Mouse (Mus musculus) activated CD4-positive, CD25-positive, alpha-beta regulatory T cell, adult 4 months (primary cell): ENCODE data around the gene Bcap31. TPM values are rescaled to one million over a fixed set of nuclear protein-coding genes. Genes with fewer than 3 reads are reported as not detected.
"Not testable (repeated sequence)": the region's sequence is repeated elsewhere in the genome, so short reads cannot be mapped to it uniquely, and the experiment has no call there.

Experiments
- ATAC-seq: one replicate; pipeline ENCODE4 v1.8.0; 2017
- polyA plus RNA-seq, 2 experiments: library from polyadenylated mRNA; unstranded; fragments of 100-300 nt; shearing (Covaris generic); gene quantifications; one replicate each; pipeline ENCODE4 v1.2.1; 2017

Gene Bcap31
- polyA plus RNA-seq = 100 to 1,000 TPM; 270 to 336 TPM

GRCm38 (mm10) chrX:73716109-73716661 is at the start of gene Bcap31, which contains the start of gene Abcd1:
Gene Bcap31, minus strand, starts transcription at chrX:73716175.
Gene Abcd1, plus strand, starts transcription at chrX:73716597.
- ATAC-seq = peak; percentile 86

- ATAC-seq = no peak
These were observed 49.3 kb upstream of the Bcap31 start for GRCm38 (mm10) chrX:73765311-73765710.

DNA sequence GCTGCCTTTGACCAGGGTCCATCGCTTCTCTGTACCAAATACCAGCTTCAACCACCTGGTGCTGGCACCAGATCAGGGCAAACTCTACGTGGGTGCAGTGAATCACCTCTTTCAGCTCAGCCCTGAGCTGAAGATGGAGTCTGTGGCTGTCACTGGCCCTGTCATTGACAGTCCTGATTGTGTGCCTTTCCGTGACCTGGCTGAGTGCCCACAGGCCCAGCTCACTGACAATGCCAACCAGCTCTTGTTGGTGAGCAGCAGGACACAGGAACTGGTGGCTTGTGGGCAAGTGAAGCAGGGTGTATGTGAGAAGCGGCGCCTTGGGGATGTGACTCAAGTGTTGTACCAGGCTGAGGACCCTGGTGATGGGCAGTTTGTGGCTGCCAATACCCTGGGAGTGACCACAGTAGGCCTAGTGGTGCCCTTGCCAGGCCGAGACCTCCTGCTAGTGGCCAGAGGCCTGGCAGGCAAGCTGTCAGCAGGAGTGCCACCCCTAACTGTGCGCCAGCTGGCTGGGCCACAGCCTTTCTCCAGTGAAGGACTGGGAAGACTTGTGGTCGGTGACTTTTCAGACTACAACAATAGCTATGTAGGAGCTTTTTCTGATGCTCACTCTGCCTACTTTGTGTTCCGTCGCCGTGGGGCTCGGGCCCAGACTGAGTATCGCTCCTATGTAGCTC is 42.8 kb upstream of the Bcap31 start:
- ATAC-seq = no peak

- ATAC-seq = no peak
These were observed 40.6 kb upstream of the Bcap31 start, which contains the start of gene Plxnb3 for GRCm38 (mm10) chrX:73756334-73757140. Gene Plxnb3, plus strand, starts transcription at chrX:73757090.

DNA sequence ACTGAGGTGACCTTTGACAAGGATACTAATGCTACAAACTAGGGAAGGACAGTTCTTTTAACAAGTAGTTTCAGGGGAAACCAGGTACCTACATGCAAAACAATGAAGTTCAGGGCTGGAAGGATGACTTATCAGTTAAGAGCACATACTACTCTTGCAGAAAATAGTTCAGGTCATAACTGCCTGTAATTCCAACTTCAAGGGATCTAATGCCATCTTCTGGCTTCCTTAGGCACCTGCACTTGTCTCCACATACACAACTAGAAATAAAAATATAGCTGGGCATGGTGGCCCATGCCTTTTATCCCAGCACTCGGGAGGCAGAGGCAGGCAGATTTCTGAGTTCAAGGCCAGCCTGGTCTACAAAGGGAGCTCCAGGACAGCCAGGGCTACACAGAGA is 33.0 kb upstream of the Bcap31 start:
- no peak for ATAC-seq

DNA sequence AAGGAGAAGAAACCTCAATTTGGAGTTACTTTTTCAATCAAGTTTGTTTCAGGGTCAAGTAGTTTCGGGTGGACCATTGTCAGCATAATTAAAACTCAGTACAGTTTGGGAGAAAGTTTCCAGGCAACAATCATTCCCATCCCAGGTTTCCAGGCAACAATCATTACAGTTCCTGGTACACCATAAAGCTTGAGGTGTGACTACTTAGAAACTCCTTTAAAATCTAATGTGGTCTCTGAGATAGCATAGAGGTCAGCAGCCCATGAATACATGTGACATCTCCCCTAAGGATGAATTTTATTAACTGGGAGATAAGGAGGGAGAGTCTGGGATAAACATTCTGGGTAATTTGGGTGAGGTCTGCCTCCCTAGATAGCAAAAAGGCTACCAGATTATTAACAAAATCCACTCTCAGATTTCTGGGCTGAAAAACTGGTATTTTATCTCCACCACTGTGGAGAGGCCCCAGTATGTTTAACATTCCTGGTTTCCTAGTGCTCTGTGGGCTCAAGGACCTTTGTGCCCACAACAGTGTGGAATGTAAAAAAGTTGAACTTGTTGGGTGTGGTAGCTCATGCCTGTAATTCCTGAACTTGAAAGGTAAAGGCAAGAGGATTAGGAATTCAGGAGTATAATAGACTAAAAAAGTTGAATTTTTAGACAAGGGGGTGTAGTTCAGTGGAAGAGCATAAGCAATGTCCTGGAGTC is 29.0 kb upstream of the Bcap31 start:
- ATAC-seq = no peak

- ATAC-seq = not testable (repeated sequence)
These were observed 23.9 kb upstream of the Bcap31 start for GRCm38 (mm10) chrX:73739841-73740240.

- no peak for ATAC-seq
These were observed 23.2 kb upstream of the Bcap31 start for GRCm38 (mm10) chrX:73739151-73739550.

GRCm38 (mm10) chrX:73738155-73738554 is 22.2 kb upstream of the Bcap31 start:
- ATAC-seq = no peak

DNA sequence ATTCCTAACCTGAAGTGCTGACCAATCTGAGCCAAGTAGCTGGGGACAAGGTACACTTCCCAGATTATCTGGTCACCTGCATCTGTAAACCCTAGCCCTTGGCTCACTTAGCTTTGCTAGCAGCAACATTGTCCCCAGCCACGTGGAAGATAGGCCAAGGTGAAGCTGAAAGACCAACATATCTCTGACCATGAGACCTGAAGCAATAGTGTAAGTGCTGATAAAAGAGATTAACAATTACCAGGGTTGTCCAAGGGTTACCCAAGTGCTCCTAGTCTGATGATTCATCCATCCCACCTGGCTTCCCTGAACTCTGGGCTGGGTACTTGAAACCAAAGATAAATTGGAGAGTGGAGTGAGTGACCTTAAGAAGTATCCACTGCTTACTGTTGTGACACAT is 14.9 kb upstream of the Bcap31 start:
- no peak for ATAC-seq

DNA sequence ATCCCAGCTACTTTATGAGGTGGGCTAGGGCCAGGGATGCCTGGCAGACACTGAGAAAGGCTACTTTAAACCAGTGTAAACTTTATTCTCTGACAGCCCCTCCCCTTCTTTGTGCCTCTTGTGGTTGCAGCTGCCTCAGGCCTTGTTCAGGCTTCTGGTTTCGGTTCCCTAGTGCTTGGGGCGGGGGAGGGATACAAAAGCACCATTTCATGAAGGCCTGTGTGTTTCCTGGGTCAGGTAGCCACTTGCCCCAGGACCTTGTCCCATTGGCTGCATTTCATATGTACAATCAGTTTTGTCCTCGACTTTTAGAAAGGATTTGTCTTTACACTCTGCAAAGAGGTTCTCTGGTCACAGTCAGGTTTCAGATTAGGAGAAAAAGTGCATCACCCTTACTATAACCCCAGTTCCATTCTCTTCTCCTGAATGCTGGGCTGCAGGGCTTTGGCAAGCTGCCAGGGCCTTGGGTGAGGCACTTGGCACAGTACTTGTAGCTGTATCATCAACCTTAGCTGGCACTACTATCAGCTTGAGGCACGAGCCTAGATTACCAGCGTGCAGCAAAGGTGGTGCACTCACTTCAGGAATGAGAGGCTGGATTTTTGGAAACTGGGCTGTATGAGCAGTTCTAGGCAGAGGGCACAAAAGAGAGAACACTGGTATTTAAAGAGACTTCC is 2.8 kb upstream of the Bcap31 start:
- ATAC-seq = peak; percentile 15

DNA sequence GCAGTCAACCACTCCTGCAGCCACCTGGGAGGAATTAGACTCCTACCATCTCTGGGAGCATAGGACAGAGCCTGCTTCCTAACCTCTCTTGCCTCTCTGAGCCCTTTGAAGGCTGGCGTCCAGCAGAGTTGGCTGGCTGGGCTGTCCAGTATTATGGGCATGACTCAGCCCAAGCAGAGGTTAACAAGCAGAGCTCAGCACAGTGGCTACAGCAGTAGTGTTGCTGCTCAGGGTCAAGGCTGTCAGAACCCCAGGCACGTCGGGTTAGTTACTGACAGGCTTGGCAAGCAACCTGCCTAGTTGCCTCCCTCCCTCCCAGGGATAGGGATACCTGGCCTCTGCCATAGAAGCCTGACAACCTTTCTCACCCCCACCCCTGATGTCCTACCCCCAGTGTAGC is 2.3 kb upstream of the Bcap31 start:
- ATAC-seq = no peak

- no peak for ATAC-seq
These were observed 1.7 kb upstream of the Bcap31 start for GRCm38 (mm10) chrX:73717667-73718066.

DNA sequence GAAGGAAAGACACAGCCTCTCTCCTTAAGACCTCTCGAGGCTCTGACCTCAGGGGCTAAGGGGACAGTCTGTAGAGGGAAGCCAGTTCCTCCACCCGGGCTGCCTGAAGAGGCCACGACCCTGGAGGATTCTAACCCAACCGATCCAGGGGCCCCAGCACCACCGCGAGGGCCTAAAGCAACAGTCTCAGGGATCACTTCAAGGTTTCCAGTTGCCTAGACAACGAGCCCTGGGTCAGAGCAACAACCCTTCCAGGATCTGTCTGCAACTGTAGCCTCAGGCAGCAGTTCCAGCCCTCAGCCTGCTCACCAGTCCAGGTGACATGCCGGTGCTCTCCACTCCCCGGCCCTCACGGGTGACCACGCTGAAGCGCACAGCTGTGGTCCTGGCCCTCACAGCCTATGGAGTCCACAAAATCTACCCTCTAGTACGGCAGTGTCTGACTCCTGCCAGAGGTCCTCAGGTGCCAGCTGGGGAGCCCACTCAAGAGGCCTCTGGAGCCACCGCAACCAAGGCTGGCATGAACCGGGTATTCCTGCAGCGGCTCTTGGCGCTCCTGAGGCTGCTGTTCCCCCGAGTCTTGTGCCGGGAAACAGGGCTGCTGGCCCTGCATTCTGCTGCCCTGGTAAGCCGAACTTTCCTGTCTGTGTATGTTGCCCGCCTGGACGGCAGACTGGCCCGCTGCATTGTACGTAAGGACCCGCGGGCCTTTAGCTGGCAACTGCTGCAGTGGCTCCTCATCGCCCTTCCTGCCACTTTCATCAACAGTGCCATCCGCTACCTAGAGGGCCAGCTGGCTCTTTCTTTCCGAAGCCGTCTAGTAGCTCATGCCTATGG is 952 bp upstream of the Bcap31 start:
- no peak for ATAC-seq

- no peak for ATAC-seq
These were observed 383 bp downstream of the Bcap31 start for GRCm38 (mm10) chrX:73715476-73716108.

- no peak for ATAC-seq
These were observed 15.5 kb downstream of the Bcap31 start for GRCm38 (mm10) chrX:73700472-73700871.

DNA sequence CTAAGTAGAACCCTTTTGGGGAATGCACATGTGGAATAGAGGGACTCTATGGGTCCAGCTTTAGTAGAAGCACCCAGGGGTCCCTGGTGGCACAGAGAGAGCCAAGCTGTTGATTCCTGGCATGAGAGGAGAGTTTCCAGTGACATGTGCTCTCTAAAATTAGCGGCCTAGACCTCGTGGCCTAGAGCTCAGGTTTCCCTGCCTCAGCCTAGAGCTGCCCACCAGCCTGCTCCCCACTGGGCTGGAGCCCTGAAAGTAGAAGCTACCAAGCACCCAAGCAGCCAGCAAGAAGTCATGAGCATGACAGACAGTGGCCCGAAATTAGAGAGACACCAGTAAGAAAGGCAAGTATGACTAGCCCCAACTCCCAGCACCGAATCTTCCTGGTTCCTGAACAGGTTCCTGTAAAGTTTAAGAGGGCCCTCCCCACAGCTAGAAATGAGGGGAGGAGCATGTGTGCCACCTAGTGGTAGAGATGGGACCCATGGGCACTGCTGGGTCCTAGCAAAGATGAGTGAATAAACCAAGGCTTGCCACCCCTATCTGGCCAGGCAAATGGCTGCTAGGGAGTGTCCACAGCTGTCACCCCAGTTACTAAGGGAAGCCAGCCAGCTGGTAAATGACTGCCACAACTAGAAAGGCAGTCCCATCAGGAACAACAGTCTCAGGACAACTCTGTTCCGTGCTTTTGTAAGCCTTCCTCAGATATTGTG is 24.9 kb downstream of the Bcap31 start:
- peak; percentile 32 for ATAC-seq

DNA sequence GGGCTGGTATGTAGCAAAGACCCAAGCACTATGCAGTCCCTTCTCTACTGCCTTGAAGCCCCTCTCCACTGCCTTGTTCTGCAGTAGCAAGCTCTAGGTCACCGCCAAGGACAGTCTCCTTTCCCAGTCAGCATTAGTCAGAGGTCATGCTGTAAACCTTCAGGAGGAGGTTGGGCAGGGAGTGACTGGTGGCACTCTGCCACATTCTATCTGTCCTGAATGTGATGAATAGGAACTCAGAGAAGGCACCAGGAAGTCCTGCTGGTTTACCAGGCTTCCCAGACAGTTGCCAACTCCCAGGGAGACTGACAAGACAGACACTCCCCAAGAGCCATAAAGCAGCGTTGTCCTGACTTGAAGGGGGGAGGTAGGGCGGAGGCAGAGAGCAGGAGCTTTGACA is 30.3 kb downstream of the Bcap31 start:
- no peak for ATAC-seq

DNA sequence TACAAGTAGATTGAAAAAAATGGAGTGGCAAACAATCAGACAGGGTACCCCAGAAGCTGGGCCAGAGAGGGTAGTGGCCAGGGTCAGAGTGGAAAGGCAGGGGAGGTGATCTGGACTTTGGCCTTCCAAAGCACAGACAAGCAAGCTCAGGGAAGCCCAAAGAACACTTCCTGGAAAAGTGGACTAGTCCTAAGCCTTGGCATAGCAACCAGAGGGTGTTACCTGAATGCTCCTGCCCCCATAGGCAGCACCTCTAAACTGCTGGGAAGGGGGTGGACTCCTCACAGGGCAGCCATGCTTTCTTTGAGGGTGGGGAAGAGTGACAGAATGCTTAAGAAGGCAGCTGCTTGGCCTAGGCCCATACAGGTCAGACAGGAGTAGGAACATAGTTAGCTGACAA is 31.0 kb downstream of the Bcap31 start:
- no peak for ATAC-seq

DNA sequence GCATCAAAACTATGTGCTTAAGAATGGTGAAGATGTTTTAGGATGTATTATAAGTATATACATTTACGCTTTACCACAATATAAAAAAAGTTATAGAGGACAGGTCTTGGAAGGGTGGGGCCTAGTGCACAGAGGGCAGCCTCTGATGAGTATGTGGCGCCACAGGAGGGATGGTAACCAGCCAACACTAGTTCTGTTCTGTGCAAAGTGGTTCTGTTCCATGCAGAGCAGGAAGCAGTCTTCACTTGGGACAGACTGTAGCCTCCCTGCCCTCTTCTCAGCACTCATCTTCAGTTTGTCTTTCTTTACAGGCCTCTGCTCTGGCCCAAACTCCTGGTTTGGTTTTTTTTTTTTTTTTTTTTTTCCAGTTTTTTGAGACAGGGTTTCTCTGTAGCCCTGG is 31.8 kb downstream of the Bcap31 start:
- ATAC-seq = no peak
